Mouse (Mus musculus): ENCODE results near the gene Raf1. TPM values are rescaled to one million over a fixed set of nuclear protein-coding genes. Genes with fewer than 3 reads are reported as not detected.
A peak's percentile ranks its signal among the peaks of the same experiment; 100 is the strongest.

The Raf1 gene
- polyA plus RNA-seq, 1 experiment from 2014 or later, result 107 TPM

DNA sequence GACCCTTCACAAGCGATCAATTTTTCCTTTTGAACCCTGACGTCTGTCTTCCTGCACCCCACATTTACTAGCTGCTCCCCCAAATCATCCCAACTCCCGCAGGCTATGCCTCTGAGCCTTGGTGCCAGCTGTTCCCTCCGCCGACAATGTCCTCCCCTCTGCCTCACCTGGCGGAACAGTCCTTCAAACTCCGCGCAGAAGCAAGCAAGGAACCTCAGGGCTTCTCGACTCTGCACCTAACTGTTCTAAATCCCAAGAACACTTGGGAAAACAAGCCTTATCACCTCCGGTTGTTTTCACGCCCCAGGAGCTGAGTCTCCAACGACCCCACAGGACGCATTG is 1.3 kb downstream of the Raf1 start:
- peak overlapping the region; percentile 96 for H3K4me2 ChIP-seq

DNA sequence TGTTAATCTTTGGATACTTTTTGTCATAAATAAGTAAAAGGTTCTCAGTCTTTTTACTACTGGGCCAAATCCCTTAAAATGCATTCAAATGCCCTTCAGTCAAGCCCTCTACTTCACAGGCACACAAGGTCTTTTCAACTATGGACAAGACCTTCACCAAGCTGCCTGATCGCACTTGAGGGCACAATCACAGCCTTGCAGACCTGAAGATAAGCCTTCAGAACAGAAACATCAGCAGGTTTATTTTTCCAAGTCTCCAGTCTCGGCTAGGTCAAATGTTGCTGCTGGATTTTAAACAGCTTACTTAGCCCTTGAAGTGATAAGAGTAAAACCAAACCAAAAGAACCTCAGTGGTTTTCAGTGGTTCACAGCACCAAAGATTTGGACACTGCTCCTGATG is 2.1 kb downstream of the Raf1 start:
- WGBS (ENCODE audit: insufficient replicate concordance), result 4% methylated on average over 2 of the region's 2 CpGs
- no peaks in the 10 kb centered on the region for H3K9me3 ChIP-seq (replicated peaks; ENCODE audit: control insufficient read depth, low read length)
- H3K27me3 ChIP-seq (ENCODE audit: control insufficient read depth, insufficient read depth, low read length), result no peaks in the 10 kb centered on the region
- peak overlapping the region; percentile 96 for H3K4me2 ChIP-seq
- peak overlapping the region; percentile 51; the same call in 1 of the 2 replicates for H3K27ac ChIP-seq (ENCODE audit: low read depth, low read length)
- H3K9ac ChIP-seq (ENCODE audit: low read depth, low read length), result peak overlapping the region; percentile 89; the same call in 1 of the 2 replicates
- peaks cover 15% of the 10 kb centered on the region; the same call in 1 of the 2 replicates for H3K4me1 ChIP-seq (ENCODE audit: control insufficient read depth, insufficient read depth, low read length)
- H3K36me3 ChIP-seq (ENCODE audit: control insufficient read depth, insufficient read depth, low read length), result no peaks in the 10 kb centered on the region
- H3K4me3 ChIP-seq (ENCODE audit: low read depth, low read length), result peak overlapping the region; percentile 68
- ATAC-seq (replicated peaks; ENCODE audit: insufficient number of reproducible peaks, low FRiP score, low TSS enrichment), result no peak

More for the DNA sequence above, 1.3 kb downstream of the Raf1 start:
- Histone ChIP-seq H3K4me1 (ENCODE audit: control insufficient read depth, insufficient read depth, low read length) (peaks cover 15% of the 10 kb centered on the region; the same call in 1 of the 2 replicates), H3K9me3 (replicated peaks; ENCODE audit: control insufficient read depth, low read length) (no peaks in the 10 kb centered on the region), H3K9ac (ENCODE audit: low read depth, low read length) (peak overlapping the region; percentile 89), H3K36me3 (ENCODE audit: control insufficient read depth, insufficient read depth, low read length) (no peaks in the 10 kb centered on the region), H3K27me3 (ENCODE audit: control insufficient read depth, insufficient read depth, low read length) (no peaks in the 10 kb centered on the region), H3K27ac (ENCODE audit: low read depth, low read length) (peak overlapping the region; percentile 92), H3K4me3 (ENCODE audit: low read depth, low read length) (peak overlapping the region; percentile 68)
- whole genome bisulfite sequencing (ENCODE audit: insufficient replicate concordance), result under 1% methylated on average over 13 of the region's 13 CpGs
- no peak for ATAC-seq (replicated peaks; ENCODE audit: insufficient number of reproducible peaks, low FRiP score, low TSS enrichment)

DNA sequence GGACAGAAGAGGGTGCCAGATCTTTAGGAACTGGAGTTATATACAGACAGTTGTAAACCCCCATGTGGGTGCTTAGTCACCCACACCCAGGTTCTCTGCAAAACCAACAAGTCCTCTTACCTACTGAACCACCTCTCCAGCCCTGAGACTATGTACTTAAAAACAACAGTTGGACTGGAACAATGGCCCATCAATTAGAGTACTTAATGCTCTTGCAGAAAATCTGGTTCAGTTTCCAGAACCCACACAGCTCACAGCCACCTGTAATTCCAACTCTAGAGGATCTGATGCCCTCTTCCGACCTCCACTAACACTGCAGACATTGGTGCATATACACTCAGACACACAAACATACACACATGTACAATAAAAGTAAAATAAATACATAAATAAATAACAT is 3.7 kb downstream of the Raf1 start:
- no peak overlapping the region for H3K27ac ChIP-seq (ENCODE audit: low read depth, low read length)
- H3K27me3 ChIP-seq (ENCODE audit: control insufficient read depth, insufficient read depth, low read length), result no peaks in the 10 kb centered on the region
- H3K4me1 ChIP-seq (ENCODE audit: control insufficient read depth, insufficient read depth, low read length), result peaks cover 15% of the 10 kb centered on the region; the same call in 1 of the 2 replicates
- H3K9ac ChIP-seq (ENCODE audit: low read depth, low read length), result no peak overlapping the region
- ATAC-seq (replicated peaks; ENCODE audit: insufficient number of reproducible peaks, low FRiP score, low TSS enrichment), result no peak
- H3K9me3 ChIP-seq (replicated peaks; ENCODE audit: control insufficient read depth, low read length), result no peaks in the 10 kb centered on the region
- 90% methylated on average over 1 of the region's 1 CpGs for WGBS (ENCODE audit: insufficient replicate concordance)
- no peak overlapping the region for H3K4me2 ChIP-seq
- no peak overlapping the region for H3K4me3 ChIP-seq (ENCODE audit: low read depth, low read length)
- H3K36me3 ChIP-seq (ENCODE audit: control insufficient read depth, insufficient read depth, low read length), result no peaks in the 10 kb centered on the region

DNA sequence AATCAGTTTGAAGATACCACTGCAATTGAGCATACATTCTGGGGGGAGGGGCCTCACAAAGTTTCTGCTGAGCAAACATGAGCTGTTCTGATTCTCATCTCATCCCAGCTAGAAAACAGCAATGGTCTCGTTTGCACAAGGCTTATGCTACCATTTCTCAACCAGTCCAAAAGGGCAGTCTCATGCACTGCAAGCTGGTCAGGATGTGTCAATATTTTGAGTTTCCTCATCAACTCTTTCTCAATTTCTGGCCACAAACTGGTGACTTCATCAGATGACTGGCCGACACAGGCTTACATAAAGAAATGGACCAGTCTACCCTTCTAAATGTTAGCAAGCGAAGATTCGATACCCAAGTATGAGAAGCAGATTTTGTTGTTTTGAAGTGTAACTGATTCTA is 9.8 kb downstream of the Raf1 start:
- Histone ChIP-seq H3K27me3 (ENCODE audit: control insufficient read depth, insufficient read depth, low read length) (no peaks in the 10 kb centered on the region), H3K4me3 (ENCODE audit: low read depth, low read length) (no peak overlapping the region), H3K36me3 (ENCODE audit: control insufficient read depth, insufficient read depth, low read length) (no peaks in the 10 kb centered on the region), H3K9ac (ENCODE audit: low read depth, low read length) (no peak overlapping the region), H3K27ac (ENCODE audit: low read depth, low read length) (no peak overlapping the region), H3K4me2 (no peak overlapping the region), H3K9me3 (replicated peaks; ENCODE audit: control insufficient read depth, low read length) (no peaks in the 10 kb centered on the region), H3K4me1 (ENCODE audit: control insufficient read depth, insufficient read depth, low read length) (peaks cover 14% of the 10 kb centered on the region)
- WGBS (ENCODE audit: insufficient replicate concordance), result 83% methylated on average over 4 of the region's 4 CpGs
- no peak for ATAC-seq (replicated peaks; ENCODE audit: insufficient number of reproducible peaks, low FRiP score, low TSS enrichment)

DNA sequence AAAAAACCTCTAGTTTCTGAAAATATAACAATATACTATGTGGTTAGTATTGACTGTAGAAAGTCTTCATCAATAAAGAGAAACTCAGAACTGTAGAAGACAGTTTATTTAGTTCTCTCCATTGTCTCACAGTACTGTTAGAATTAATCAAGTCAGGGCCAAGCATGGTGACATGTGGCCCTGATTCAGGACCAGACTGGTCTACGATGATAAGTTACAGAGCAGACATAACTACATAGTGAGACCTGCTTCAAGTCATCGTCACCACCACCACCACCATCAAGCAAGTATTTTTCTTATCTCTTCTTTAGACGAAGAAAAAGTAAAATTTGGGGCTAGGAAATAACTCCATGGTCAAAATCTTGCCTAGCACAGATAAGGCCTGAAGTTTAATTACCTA is 12.2 kb downstream of the Raf1 start:
- peaks cover 17% of the 10 kb centered on the region for H3K4me1 ChIP-seq (ENCODE audit: control insufficient read depth, insufficient read depth, low read length)
- no peak overlapping the region for H3K4me3 ChIP-seq (ENCODE audit: low read depth, low read length)
- no peaks in the 10 kb centered on the region for H3K9me3 ChIP-seq (replicated peaks; ENCODE audit: control insufficient read depth, low read length)
- 44% methylated on average over 3 of the region's 3 CpGs for WGBS (ENCODE audit: insufficient replicate concordance)
- H3K9ac ChIP-seq (ENCODE audit: low read depth, low read length), result no peak overlapping the region
- H3K27me3 ChIP-seq (ENCODE audit: control insufficient read depth, insufficient read depth, low read length), result no peaks in the 10 kb centered on the region
- no peak overlapping the region for H3K4me2 ChIP-seq
- H3K36me3 ChIP-seq (ENCODE audit: control insufficient read depth, insufficient read depth, low read length), result no peaks in the 10 kb centered on the region
- ATAC-seq (replicated peaks; ENCODE audit: insufficient number of reproducible peaks, low FRiP score, low TSS enrichment), result no peak
- H3K27ac ChIP-seq (ENCODE audit: low read depth, low read length), result no peak overlapping the region

DNA sequence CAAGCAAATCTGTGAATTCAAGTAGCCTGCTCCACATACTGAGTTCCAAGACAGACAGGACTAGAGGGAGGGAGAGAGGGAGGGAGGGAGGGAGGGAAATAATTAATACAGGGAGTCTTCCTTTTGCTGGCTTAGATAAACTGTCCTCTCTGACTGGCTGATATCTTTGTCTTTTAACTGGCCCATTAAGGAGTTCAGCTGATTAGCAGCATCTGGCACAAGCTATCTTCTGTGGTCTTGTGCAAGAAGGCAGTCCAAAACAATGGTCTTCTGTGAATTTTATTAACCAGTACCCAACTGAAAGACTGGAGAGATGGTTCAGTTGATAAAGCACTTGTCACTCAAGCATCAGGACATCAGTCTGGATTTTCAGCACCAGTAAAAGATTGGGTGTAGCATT is 17.6 kb downstream of the Raf1 start:
- no peak overlapping the region for H3K27ac ChIP-seq (ENCODE audit: low read depth, low read length)
- ATAC-seq (replicated peaks; ENCODE audit: insufficient number of reproducible peaks, low FRiP score, low TSS enrichment), result no peak
- H3K4me2 ChIP-seq, result no peak overlapping the region
- no peaks in the 10 kb centered on the region for H3K27me3 ChIP-seq (ENCODE audit: control insufficient read depth, insufficient read depth, low read length)
- H3K9me3 ChIP-seq (replicated peaks; ENCODE audit: control insufficient read depth, low read length), result no peaks in the 10 kb centered on the region
- H3K4me1 ChIP-seq (ENCODE audit: control insufficient read depth, insufficient read depth, low read length), result peaks cover 19% of the 10 kb centered on the region
- H3K9ac ChIP-seq (ENCODE audit: low read depth, low read length), result no peak overlapping the region
- H3K4me3 ChIP-seq (ENCODE audit: low read depth, low read length), result no peak overlapping the region
- H3K36me3 ChIP-seq (ENCODE audit: control insufficient read depth, insufficient read depth, low read length), result no peaks in the 10 kb centered on the region

DNA sequence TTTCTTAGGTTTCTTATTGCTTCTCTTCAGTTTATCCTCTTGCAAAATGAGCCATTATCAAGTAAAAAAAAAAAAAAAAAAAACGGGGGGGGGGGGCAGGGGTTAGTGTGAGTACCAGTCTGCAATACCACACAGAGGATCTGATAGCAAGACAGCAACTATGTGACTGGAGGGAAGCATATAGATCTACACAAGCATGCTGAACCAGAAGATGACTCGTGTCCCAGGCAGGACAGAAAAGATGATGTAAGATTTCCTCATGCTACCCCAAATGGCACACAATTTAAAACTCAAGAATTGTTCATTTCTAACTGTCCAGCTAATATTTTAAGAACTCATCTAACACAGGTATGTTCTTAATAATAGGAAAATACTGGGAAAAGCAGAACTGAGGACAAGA is 22.5 kb downstream of the Raf1 start:
- peaks cover 46% of the 10 kb centered on the region for H3K4me1 ChIP-seq (ENCODE audit: control insufficient read depth, insufficient read depth, low read length)
- H3K27me3 ChIP-seq (ENCODE audit: control insufficient read depth, insufficient read depth, low read length), result no peaks in the 10 kb centered on the region
- no peak overlapping the region for H3K4me3 ChIP-seq (ENCODE audit: low read depth, low read length)
- no peak for ATAC-seq (replicated peaks; ENCODE audit: insufficient number of reproducible peaks, low FRiP score, low TSS enrichment)
- H3K9me3 ChIP-seq (replicated peaks; ENCODE audit: control insufficient read depth, low read length), result no peaks in the 10 kb centered on the region
- no peaks in the 10 kb centered on the region for H3K36me3 ChIP-seq (ENCODE audit: control insufficient read depth, insufficient read depth, low read length)
- no peak overlapping the region for H3K4me2 ChIP-seq
- no peak overlapping the region for H3K9ac ChIP-seq (ENCODE audit: low read depth, low read length)
- WGBS (ENCODE audit: insufficient replicate concordance), result 41% methylated on average over 2 of the region's 2 CpGs
- no peak overlapping the region for H3K27ac ChIP-seq (ENCODE audit: low read depth, low read length)

DNA sequence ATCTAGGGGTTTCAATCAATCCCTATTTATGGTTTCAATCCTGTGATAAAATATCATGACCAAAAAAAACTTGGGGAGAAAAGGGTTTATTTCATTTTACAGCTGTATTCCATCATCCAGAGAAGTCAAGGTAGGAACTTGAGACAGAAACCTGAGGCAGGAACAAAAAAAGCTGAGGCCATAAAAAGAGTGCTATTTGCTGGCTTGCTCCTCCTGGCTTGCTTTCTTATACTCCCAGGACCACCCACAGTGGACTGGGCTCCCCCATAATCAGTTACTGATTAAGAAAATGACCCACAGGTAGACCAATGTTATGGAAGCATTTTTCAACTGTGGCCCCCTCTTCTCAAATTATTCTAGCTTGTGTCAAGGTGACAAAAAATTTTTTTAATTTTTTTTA is 24.7 kb downstream of the Raf1 start:
- H3K36me3 ChIP-seq (ENCODE audit: control insufficient read depth, insufficient read depth, low read length), result no peaks in the 10 kb centered on the region
- no peak overlapping the region for H3K4me2 ChIP-seq
- no peak overlapping the region for H3K27ac ChIP-seq (ENCODE audit: low read depth, low read length)
- H3K9me3 ChIP-seq (replicated peaks; ENCODE audit: control insufficient read depth, low read length), result no peaks in the 10 kb centered on the region
- ATAC-seq (replicated peaks; ENCODE audit: insufficient number of reproducible peaks, low FRiP score, low TSS enrichment), result no peak
- H3K9ac ChIP-seq (ENCODE audit: low read depth, low read length), result no peak overlapping the region
- no peak overlapping the region for H3K4me3 ChIP-seq (ENCODE audit: low read depth, low read length)
- H3K27me3 ChIP-seq (ENCODE audit: control insufficient read depth, insufficient read depth, low read length), result no peaks in the 10 kb centered on the region
- peaks cover 34% of the 10 kb centered on the region for H3K4me1 ChIP-seq (ENCODE audit: control insufficient read depth, insufficient read depth, low read length)

DNA sequence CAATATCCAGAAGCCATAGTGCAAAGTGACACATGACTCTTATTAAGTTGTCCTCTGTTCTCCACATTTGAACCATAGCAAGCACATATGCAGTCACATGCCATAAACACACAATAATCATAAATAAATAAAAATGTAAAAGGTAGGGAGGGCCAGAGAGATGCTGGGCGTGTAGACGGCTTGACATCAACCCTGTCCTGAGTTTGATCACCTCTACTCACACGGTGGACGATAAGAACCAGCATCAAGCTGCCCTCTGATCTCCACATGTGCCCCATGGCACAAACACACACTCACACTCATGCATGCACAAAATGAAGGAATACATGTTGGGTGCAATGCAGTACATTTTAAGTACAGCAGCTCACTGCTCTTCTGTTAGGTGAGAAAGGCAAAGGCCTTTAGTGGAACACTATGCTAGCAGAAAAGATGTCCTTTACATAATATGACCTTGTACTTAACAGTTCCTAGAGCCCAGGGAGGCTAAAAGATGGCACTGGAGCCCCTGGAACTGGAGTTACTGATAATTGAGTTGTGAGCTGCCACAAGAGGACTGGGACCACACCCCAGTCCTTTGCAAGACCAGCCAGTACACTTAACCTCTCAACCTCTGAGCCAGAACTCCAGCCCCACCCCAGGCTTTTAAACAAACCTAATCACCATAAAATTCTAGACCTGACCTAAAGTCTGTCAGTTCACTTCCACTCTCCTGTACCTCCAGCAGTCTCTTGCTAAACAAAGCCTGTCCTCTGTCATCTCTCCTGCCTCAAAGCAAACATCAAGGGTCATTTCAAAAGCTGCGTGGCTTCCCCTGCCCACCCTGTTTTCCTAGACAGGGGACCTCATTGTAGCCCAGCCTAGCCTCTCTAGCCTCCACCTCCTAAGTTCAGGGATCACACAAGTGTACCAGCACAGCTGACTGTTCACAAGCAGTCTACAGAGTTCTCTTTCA is 25.7 kb downstream of the Raf1 start:
- H3K9ac ChIP-seq (ENCODE audit: low read depth, low read length), result no peak overlapping the region
- no peak overlapping the region for H3K4me3 ChIP-seq (ENCODE audit: low read depth, low read length)
- 42% methylated on average over 5 of the region's 5 CpGs for WGBS (ENCODE audit: insufficient replicate concordance)
- no peak for ATAC-seq (replicated peaks; ENCODE audit: insufficient number of reproducible peaks, low FRiP score, low TSS enrichment)
- H3K27me3 ChIP-seq (ENCODE audit: control insufficient read depth, insufficient read depth, low read length), result no peaks in the 10 kb centered on the region
- no peaks in the 10 kb centered on the region for H3K36me3 ChIP-seq (ENCODE audit: control insufficient read depth, insufficient read depth, low read length)
- peak overlapping the region; percentile 34 for H3K4me2 ChIP-seq
- H3K4me1 ChIP-seq (ENCODE audit: control insufficient read depth, insufficient read depth, low read length), result peaks cover 34% of the 10 kb centered on the region
- peak overlapping the region; percentile 58 for H3K27ac ChIP-seq (ENCODE audit: low read depth, low read length)
- H3K9me3 ChIP-seq (replicated peaks; ENCODE audit: control insufficient read depth, low read length), result no peaks in the 10 kb centered on the region

All from heart, embryonic 11.5 days (tissue).